Mouse (Mus musculus): ENCODE measurements around the gene H13. TPM values are rescaled to one million over a fixed set of nuclear protein-coding genes. Genes with fewer than 3 reads are reported as not detected.
A peak's percentile ranks its signal among the peaks of the same experiment; 100 is the strongest.
"Not testable (repeated sequence)": the region's sequence is repeated elsewhere in the genome, so short reads cannot be mapped to it uniquely, and the experiment has no call there.

The H13 gene
- polyA plus RNA-seq, 1 experiment, result 95.2 TPM

GRCm38 (mm10) chr2:152653874-152654715 lies 15.2 kb upstream of the H13 start:
- no peak overlapping the region for H3K4me3 ChIP-seq (ENCODE audit: insufficient read depth, low read length)
- H3K4me1 ChIP-seq (ENCODE audit: control insufficient read depth, insufficient read depth, low read length), result peaks cover 9% of the 10 kb centered on the region
- TF ChIP-seq POLR2A (IDR thresholded peaks at IDR 0.05; ENCODE audit: borderline replicate concordance, low read depth, low read length), result no peak
- TF ChIP-seq CTCF (IDR thresholded peaks at IDR 0.05; ENCODE audit: low read depth, low read length), result no peak
- H3K27ac ChIP-seq (ENCODE audit: insufficient read depth, low read depth, low read length), result no peak overlapping the region

DNA sequence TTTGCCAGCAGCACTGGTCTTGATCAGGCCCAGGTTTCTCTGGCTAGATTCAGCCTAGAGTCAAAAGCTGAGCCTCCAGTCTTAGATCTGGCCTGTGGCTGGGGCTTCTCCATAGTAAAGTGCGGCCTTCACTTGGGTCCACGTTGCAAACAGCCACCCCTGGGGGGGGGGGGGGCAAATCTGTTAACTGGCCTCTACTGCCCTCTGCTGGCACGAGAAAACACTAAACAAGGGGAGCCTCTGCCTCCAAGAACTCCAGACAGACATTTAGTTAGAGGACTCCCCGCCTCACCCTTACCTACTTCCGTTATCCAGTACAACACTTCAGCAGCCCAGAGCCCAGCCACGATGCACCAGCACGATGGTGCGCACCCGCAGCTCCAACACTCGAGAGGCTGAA lies 11.9 kb upstream of the H13 start:
- peaks cover 19% of the 10 kb centered on the region for H3K4me1 ChIP-seq (ENCODE audit: control insufficient read depth, insufficient read depth, low read length)
- H3K27ac ChIP-seq (ENCODE audit: insufficient read depth, low read depth, low read length), result no peak overlapping the region
- H3K4me3 ChIP-seq (ENCODE audit: insufficient read depth, low read length), result no peak overlapping the region
- TF ChIP-seq POLR2A (IDR thresholded peaks at IDR 0.05; ENCODE audit: borderline replicate concordance, low read depth, low read length) (no peak), CTCF (IDR thresholded peaks at IDR 0.05; ENCODE audit: low read depth, low read length) (peak; percentile 12; the same call in 1 of the 2 replicates)

DNA sequence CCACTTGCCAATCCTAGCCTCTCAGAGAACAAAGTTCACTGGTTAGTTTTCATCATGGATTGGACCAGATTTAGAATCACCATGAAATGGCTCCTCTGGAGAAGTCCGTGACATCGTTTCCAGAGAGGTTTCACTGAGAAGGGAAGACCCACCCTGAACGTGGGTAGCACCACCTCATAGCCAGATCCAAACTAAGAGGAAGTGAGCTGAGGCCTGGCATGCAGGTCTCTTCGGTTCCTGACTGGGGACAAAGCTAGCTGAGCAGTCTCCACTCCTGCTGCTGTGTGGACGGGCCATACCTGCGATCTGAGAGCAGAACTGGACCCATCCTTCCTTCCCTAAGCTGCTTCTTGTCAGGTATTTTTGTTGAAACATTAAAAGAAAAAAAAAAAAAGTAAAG lies 8.1 kb upstream of the H13 start:
- peaks cover 11% of the 10 kb centered on the region for H3K4me1 ChIP-seq (ENCODE audit: control insufficient read depth, insufficient read depth, low read length)
- TF ChIP-seq CTCF (IDR thresholded peaks at IDR 0.05; ENCODE audit: low read depth, low read length), result no peak
- TF ChIP-seq POLR2A (IDR thresholded peaks at IDR 0.05; ENCODE audit: borderline replicate concordance, low read depth, low read length), result no peak
- no peak overlapping the region for H3K27ac ChIP-seq (ENCODE audit: insufficient read depth, low read depth, low read length)
- no peak overlapping the region for H3K4me3 ChIP-seq (ENCODE audit: insufficient read depth, low read length)

- H3K4me3 ChIP-seq (ENCODE audit: insufficient read depth, low read length); H3K27ac ChIP-seq (ENCODE audit: insufficient read depth, low read depth, low read length); H3K4me1 ChIP-seq (ENCODE audit: control insufficient read depth, insufficient read depth, low read length): not testable (repeated sequence)
Observed at GRCm38 (mm10) chr2:152666191-152666590, 3.1 kb upstream of the H13 start.

- peaks cover 18% of the 10 kb centered on the region for H3K4me1 ChIP-seq (ENCODE audit: control insufficient read depth, insufficient read depth, low read length)
- H3K27ac ChIP-seq (ENCODE audit: insufficient read depth, low read depth, low read length), result peak overlapping the region; percentile 31
- TF ChIP-seq POLR2A (IDR thresholded peaks at IDR 0.05; ENCODE audit: borderline replicate concordance, low read depth, low read length), result no peak
- TF ChIP-seq CTCF (IDR thresholded peaks at IDR 0.05; ENCODE audit: low read depth, low read length), result no peak
- H3K4me3 ChIP-seq (ENCODE audit: insufficient read depth, low read length), result peak overlapping the region; percentile 72
Observed at GRCm38 (mm10) chr2:152669639-152670484, 601 bp downstream of the H13 start.

GRCm38 (mm10) chr2:152670983-152671641 lies 1.9 kb downstream of the H13 start:
- H3K27ac ChIP-seq (ENCODE audit: insufficient read depth, low read depth, low read length), result no peak overlapping the region
- H3K4me1 ChIP-seq (ENCODE audit: control insufficient read depth, insufficient read depth, low read length), result peaks cover 18% of the 10 kb centered on the region
- peak overlapping the region; percentile 72 for H3K4me3 ChIP-seq (ENCODE audit: insufficient read depth, low read length)
- TF ChIP-seq CTCF (IDR thresholded peaks at IDR 0.05; ENCODE audit: low read depth, low read length), result no peak; the same call in 1 of the 2 replicates
- no peak for TF ChIP-seq POLR2A (IDR thresholded peaks at IDR 0.05; ENCODE audit: borderline replicate concordance, low read depth, low read length)

- peak overlapping the region; percentile 72 for H3K4me3 ChIP-seq (ENCODE audit: insufficient read depth, low read length)
- H3K4me1 ChIP-seq (ENCODE audit: control insufficient read depth, insufficient read depth, low read length), result peaks cover 18% of the 10 kb centered on the region
- no peak overlapping the region for H3K27ac ChIP-seq (ENCODE audit: insufficient read depth, low read depth, low read length)
- TF ChIP-seq CTCF (IDR thresholded peaks at IDR 0.05; ENCODE audit: low read depth, low read length) (no peak; the same call in 1 of the 2 replicates), POLR2A (IDR thresholded peaks at IDR 0.05; ENCODE audit: borderline replicate concordance, low read depth, low read length) (no peak)
Observed at GRCm38 (mm10) chr2:152671642-152671999, 2.4 kb downstream of the H13 start.

- peaks cover 18% of the 10 kb centered on the region for H3K4me1 ChIP-seq (ENCODE audit: control insufficient read depth, insufficient read depth, low read length)
- TF ChIP-seq POLR2A (IDR thresholded peaks at IDR 0.05; ENCODE audit: borderline replicate concordance, low read depth, low read length) (no peak), CTCF (IDR thresholded peaks at IDR 0.05; ENCODE audit: low read depth, low read length) (no peak)
- no peak overlapping the region for H3K27ac ChIP-seq (ENCODE audit: insufficient read depth, low read depth, low read length)
- peak overlapping the region; percentile 72 for H3K4me3 ChIP-seq (ENCODE audit: insufficient read depth, low read length)
Observed at GRCm38 (mm10) chr2:152672166-152672565, 2.9 kb downstream of the H13 start.

- no peak for TF ChIP-seq CTCF (IDR thresholded peaks at IDR 0.05; ENCODE audit: low read depth, low read length)
- Histone ChIP-seq H3K27ac (ENCODE audit: insufficient read depth, low read depth, low read length) (no peak overlapping the region), H3K4me3 (ENCODE audit: insufficient read depth, low read length) (no peak overlapping the region), H3K4me1 (ENCODE audit: control insufficient read depth, insufficient read depth, low read length) (peaks cover 18% of the 10 kb centered on the region)
Observed at GRCm38 (mm10) chr2:152674148-152674547, 4.9 kb downstream of the H13 start.
